In genomic region chr4:31965208-31965607, GRCm38 (mm10) we compare ENCODE assay signal across 9 mouse cellular contexts. TPM values are rescaled to one million over a fixed set of nuclear protein-coding genes. Genes with fewer than 3 reads are reported as not detected.
DNase-seq lines count a peak whose midpoint lies in the region; ATAC-seq and TF ChIP-seq lines count a peak whose summit lies in the region.
"Had no signal": no experiment of that assay in that cellular context is flagged by ENCODE, and none has a peak within 500 bp of the region (broad histone marks: within the 10 kb centered on the region; RNA-seq: fewer than 3 reads in every experiment).

No protein-coding gene starts in this region.

- no peak for ATAC-seq in lung, postnatal 0 days
- ATAC-seq in forebrain, embryonic 13.5 days: no peak
- no peak for ATAC-seq in limb, embryonic 14.5 days (ENCODE audit: low FRiP score, low read depth)
- no peak for ATAC-seq in stomach, embryonic 15.5 days (ENCODE audit: insufficient read depth, low FRiP score, low read depth)
- ATAC-seq in cerebellum, adult (ENCODE audit: insufficient number of reproducible peaks, low FRiP score, low TSS enrichment): no peak

- H3K36me3 ChIP-seq in lung, postnatal 0 days (ENCODE audit: insufficient read depth, low read length): no peaks in the 10 kb centered on the region
- no peaks in the 10 kb centered on the region for H3K36me3 ChIP-seq in forebrain, embryonic 13.5 days (ENCODE audit: poor library complexity, severe bottlenecking)
- no peaks in the 10 kb centered on the region for H3K36me3 ChIP-seq in limb, embryonic 14.5 days (ENCODE audit: control insufficient read depth, insufficient read depth, low read length)
- H3K36me3 ChIP-seq in stomach, embryonic 15.5 days: no peaks in the 10 kb centered on the region

- TF ChIP-seq EP300 in lung, postnatal 0 days (IDR thresholded peaks at IDR 0.05): no peak

- peak overlapping the region; percentile 88; the same call in 1 of the 2 replicates for H3K4me3 ChIP-seq in lung, postnatal 0 days (ENCODE audit: low read depth, low read length)
- peak overlapping the region; percentile 82 for H3K4me3 ChIP-seq in forebrain, embryonic 13.5 days
- H3K4me3 ChIP-seq in limb, embryonic 14.5 days (replicated peaks; ENCODE audit: low read length): peak overlapping the region; percentile 84
- H3K4me3 ChIP-seq in stomach, embryonic 15.5 days (replicated peaks): peak overlapping the region; percentile 81

- no peak overlapping the region for H3K27ac ChIP-seq in lung, postnatal 0 days (ENCODE audit: low read length)
- no peak overlapping the region for H3K27ac ChIP-seq in forebrain, embryonic 13.5 days
- no peak overlapping the region for H3K27ac ChIP-seq in limb, embryonic 14.5 days (replicated peaks; ENCODE audit: low read depth, low read length)
- H3K27ac ChIP-seq in stomach, embryonic 15.5 days: no peak overlapping the region

- H3K9ac ChIP-seq in lung, postnatal 0 days (replicated peaks; ENCODE audit: low read depth): no peak overlapping the region; the same call in 1 of the 2 replicates
- no peak overlapping the region for H3K9ac ChIP-seq in forebrain, embryonic 13.5 days
- H3K9ac ChIP-seq in limb, embryonic 14.5 days (ENCODE audit: low read depth, low read length, severe bottlenecking): no peak overlapping the region
- H3K9ac ChIP-seq in stomach, embryonic 15.5 days: no peak overlapping the region

- H3K27me3 ChIP-seq in lung, postnatal 0 days (replicated peaks; ENCODE audit: insufficient read depth, low read length): no peaks in the 10 kb centered on the region
- no peaks in the 10 kb centered on the region for H3K27me3 ChIP-seq in forebrain, embryonic 13.5 days
- H3K27me3 ChIP-seq in limb, embryonic 14.5 days (ENCODE audit: control insufficient read depth, insufficient read depth, low read length): no peaks in the 10 kb centered on the region
- H3K27me3 ChIP-seq in stomach, embryonic 15.5 days (replicated peaks): no peaks in the 10 kb centered on the region

- H3K4me2 ChIP-seq in lung, postnatal 0 days (replicated peaks; ENCODE audit: low read depth, low read length): peak overlapping the region; percentile 82; the same call in 1 of the 2 replicates
- H3K4me2 ChIP-seq in forebrain, embryonic 13.5 days: peak overlapping the region; percentile 87
- peak overlapping the region; percentile 81 for H3K4me2 ChIP-seq in limb, embryonic 14.5 days (replicated peaks; ENCODE audit: low read depth, low read length, severe bottlenecking)
- peak overlapping the region; percentile 70 for H3K4me2 ChIP-seq in stomach, embryonic 15.5 days

- no peak for TF ChIP-seq CTCF in lung, postnatal 0 days (IDR thresholded peaks at IDR 0.05)

- WGBS in lung, postnatal 0 days: 19% methylated on average over 2 of the region's 2 CpGs
- 59% methylated on average over 2 of the region's 2 CpGs for WGBS in forebrain, embryonic 13.5 days
- WGBS in limb, embryonic 14.5 days: 73% methylated on average over 2 of the region's 2 CpGs
- WGBS in stomach, embryonic 15.5 days: 35% methylated on average over 2 of the region's 2 CpGs

- no peaks in the 10 kb centered on the region for H3K9me3 ChIP-seq in lung, postnatal 0 days (ENCODE audit: low read length)
- H3K9me3 ChIP-seq in forebrain, embryonic 13.5 days (replicated peaks): no peaks in the 10 kb centered on the region
- H3K9me3 ChIP-seq in limb, embryonic 14.5 days (ENCODE audit: control insufficient read depth, low read length): no peaks in the 10 kb centered on the region
- H3K9me3 ChIP-seq in stomach, embryonic 15.5 days: no peaks in the 10 kb centered on the region

- no peaks in the 10 kb centered on the region for H3K4me1 ChIP-seq in lung, postnatal 0 days (ENCODE audit: insufficient read depth, low read depth, low read length)
- H3K4me1 ChIP-seq in forebrain, embryonic 13.5 days: peaks cover 26% of the 10 kb centered on the region
- H3K4me1 ChIP-seq in limb, embryonic 14.5 days (ENCODE audit: control insufficient read depth, insufficient read depth, low read length): no peaks in the 10 kb centered on the region; the same call in 1 of the 2 replicates
- H3K4me1 ChIP-seq in stomach, embryonic 15.5 days: peaks cover 11% of the 10 kb centered on the region; the same call in 1 of the 2 replicates

- no peak for DNase-seq in lung, postnatal 0 days (ENCODE audit: low spot score)
- no peak for DNase-seq in lung, postnatal 10 days
- no peak for DNase-seq in limb, embryonic 14.5 days (ENCODE audit: low spot score)
- no peak for DNase-seq in right cerebral cortex, postnatal 10 days (ENCODE audit: low spot score in 2 of 2)
- DNase-seq in ovary, postnatal 10 days (ENCODE audit: low spot score): no peak
- DNase-seq: gastrocnemius, postnatal 10 days had no signal

- TF ChIP-seq POLR2A in limb, embryonic 14.5 days (IDR thresholded peaks at IDR 0.05; ENCODE audit: borderline replicate concordance, extremely low read depth, insufficient read depth, insufficient read length): no peak

RNA-seq across cellular contexts. Expression of gene Map3k7, which starts 1.3 kb away (rescaled TPM):
- polyA plus RNA-seq in lung, postnatal 0 days (2015; fragmentation: Nextera tagmentation; extraction: Ambion mirVana): 14.5 and 16.4 TPM in 2 replicates
- 32.6 and 33.6 TPM in 2 replicates for polyA plus RNA-seq in forebrain, embryonic 13.5 days (2015; fragmentation: Nextera tagmentation; extraction: Ambion mirVana)
- polyA plus RNA-seq in limb, embryonic 14.5 days (2012; rRNA removed): 55.7 and 56.4 TPM in 2 replicates
- polyA plus RNA-seq in limb, embryonic 14.5 days (2014; fragmentation: Nextera tagmentation; extraction: Ambion mirVana): 42.1 and 52.0 TPM in 2 replicates
- polyA plus RNA-seq in stomach, embryonic 15.5 days (2015; fragmentation: Nextera tagmentation; extraction: Ambion mirVana): 23.7 and 25.2 TPM in 2 replicates
